Mouse (Mus musculus): Measurements from ENCODE around the gene Oxct1.

DNA sequence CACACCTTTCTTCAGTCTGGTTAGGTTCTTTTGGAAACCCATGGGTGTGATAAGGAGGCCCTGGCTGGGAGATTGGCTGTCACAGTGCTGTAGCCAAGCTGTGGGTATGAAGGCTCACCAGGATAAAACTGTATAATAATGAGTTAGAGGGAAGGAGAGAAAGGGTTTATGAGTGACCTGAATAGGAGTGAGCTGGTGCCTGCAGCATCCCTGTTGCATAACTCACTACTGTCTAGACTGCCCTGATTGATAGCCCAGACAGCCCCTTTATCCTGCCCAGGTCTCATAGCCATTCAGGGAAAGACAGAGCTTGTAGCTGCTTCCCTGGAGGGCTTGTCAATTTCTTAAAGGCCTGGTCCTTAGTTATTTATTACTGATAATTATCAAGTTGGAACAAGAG, 171.7 kb downstream of the Oxct1 start:
- TF ChIP-seq CTCF (IDR thresholded peaks at IDR 0.05; ENCODE audit: extremely low read depth, insufficient read depth, insufficient read length, insufficient replicate concordance): no peak
- TF ChIP-seq POLR2A (IDR thresholded peaks at IDR 0.05; ENCODE audit: low read depth, low read length): no peak

Data from spleen, adult 2 months (tissue).